Mouse (Mus musculus) spleen, adult 2 months (tissue): ENCODE data around the gene Vdr.

Experiments used
- CTCF ChIP-seq: fragments of 200-500 bp; IDR thresholded peaks from 2 replicates; pipeline ENCODE4 v1.5.1; 2011; ENCODE audit warnings: mild to moderate bottlenecking, inconsistent platforms; ENCODE audit not compliant: insufficient read depth, insufficient read length, insufficient replicate concordance; ENCODE audit errors: extremely low read depth
- POLR2A ChIP-seq: fragments of 200-500 bp; IDR thresholded peaks from 2 replicates; pipeline ENCODE4 v1.6.1; 2011; ENCODE audit warnings: low read depth, low read length, inconsistent platforms

DNA sequence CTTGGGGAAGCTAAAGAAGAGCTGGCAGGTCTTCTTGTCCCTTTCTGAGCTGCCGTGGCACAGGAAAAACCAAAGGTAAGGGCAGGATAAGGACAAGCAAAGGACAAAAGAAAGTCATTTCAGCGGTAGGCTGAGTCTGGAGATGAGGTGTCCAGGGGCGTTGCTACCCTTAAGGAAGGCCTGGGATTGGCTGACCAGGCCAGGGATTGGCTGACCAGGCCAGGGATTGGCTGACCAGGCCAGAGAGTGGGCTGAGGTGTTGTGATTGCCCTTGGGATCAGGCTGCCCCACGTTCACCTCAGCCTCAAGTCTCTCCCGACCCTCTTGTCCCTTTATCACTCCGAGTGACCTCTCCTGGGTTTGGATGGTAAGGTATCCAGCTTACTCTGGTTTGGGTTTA, 5.1 kb downstream of the Vdr start:
- TF ChIP-seq CTCF: no peak
- no peak for TF ChIP-seq POLR2A
